Comparison of ENCODE assay signal across 8 mouse cellular contexts in the genomic region with DNA sequence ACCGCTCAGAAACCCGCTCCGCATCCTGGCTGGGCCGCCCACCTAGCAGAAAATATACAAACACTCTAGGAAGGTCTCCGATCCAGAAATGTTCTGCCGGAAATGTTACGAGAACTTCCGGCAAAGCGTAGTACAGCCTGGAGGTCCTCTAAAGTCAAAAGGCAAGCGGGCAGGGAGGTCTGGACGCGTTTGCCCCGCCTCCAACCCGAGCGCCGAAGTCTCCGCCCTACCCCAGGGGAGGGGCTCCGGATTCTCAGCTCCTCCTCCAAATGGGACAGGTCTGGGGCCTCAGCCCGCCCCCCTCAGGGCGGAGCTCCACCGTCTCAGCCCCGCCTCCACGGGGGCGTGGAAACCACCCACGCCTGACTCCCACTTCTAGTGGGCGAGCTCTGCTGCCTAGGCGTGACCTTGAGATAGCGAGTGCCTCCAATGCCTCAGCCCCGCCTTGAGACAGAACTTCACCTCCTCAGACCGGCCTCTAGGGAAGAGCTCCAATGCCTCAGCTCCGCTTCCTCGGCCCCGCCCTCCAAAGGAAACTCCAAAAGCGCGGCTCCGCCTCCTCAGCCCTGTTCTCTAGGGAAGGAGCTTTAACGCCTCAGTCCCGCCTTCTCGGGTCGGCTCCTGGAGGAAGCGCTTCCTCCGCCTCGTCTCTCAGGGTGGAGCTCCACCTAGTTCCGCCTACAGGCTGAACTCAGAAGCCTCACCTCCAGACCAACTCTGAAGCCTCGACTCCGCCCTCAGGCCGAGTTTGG. TPM values are rescaled to one million over a fixed set of nuclear protein-coding genes. Genes with fewer than 3 reads are reported as not detected.
DNase-seq lines count a peak whose midpoint lies in the region; ATAC-seq lines count a peak whose summit lies in the region.

Gene Mtrf1l, minus strand, starts transcription at position 171 of the 752 bp plus-strand sequence.

- peaks cover 3% of the 10 kb centered on the region; the same call in 1 of the 2 replicates for H3K4me1 ChIP-seq in brown adipose tissue, adult 24 weeks (ENCODE audit: control insufficient read depth, insufficient read depth, insufficient read length, low read length)
- H3K4me1 ChIP-seq in heart, embryonic 13.5 days: peaks cover 18% of the 10 kb centered on the region
- H3K4me1 ChIP-seq in liver, embryonic 12.5 days: peaks cover 45% of the 10 kb centered on the region
- H3K4me1 ChIP-seq in stomach, embryonic 15.5 days: peaks cover 10% of the 10 kb centered on the region

- H3K27ac ChIP-seq in brown adipose tissue, adult 24 weeks (replicated peaks; ENCODE audit: low read depth, low read length): peak within 1 kb of the TSS; percentile 85
- H3K27ac ChIP-seq in heart, embryonic 13.5 days (replicated peaks): peak within 1 kb of the TSS; percentile 90
- H3K27ac ChIP-seq in liver, embryonic 12.5 days: peak within 1 kb of the TSS; percentile 92
- peak within 1 kb of the TSS; percentile 94 for H3K27ac ChIP-seq in stomach, embryonic 15.5 days

- H3K27me3 ChIP-seq in heart, embryonic 13.5 days (replicated peaks): no peaks in the 10 kb centered on the region
- H3K27me3 ChIP-seq in liver, embryonic 12.5 days (replicated peaks): no peaks in the 10 kb centered on the region
- H3K27me3 ChIP-seq in stomach, embryonic 15.5 days (replicated peaks): no peaks in the 10 kb centered on the region

- peaks cover 27% of the 10 kb centered on the region for H3K36me3 ChIP-seq in heart, embryonic 13.5 days
- H3K36me3 ChIP-seq in liver, embryonic 12.5 days: peaks cover 33% of the 10 kb centered on the region
- peaks cover 9% of the 10 kb centered on the region for H3K36me3 ChIP-seq in stomach, embryonic 15.5 days

- peak within 1 kb of the TSS; percentile 96 for H3K9ac ChIP-seq in heart, embryonic 13.5 days
- peak within 1 kb of the TSS; percentile 90 for H3K9ac ChIP-seq in liver, embryonic 12.5 days
- H3K9ac ChIP-seq in stomach, embryonic 15.5 days: peak within 1 kb of the TSS; percentile 92

- H3K4me3 ChIP-seq in brown adipose tissue, adult 24 weeks (ENCODE audit: insufficient read depth, low read depth, low read length): peak within 1 kb of the TSS; percentile 73
- H3K4me3 ChIP-seq in heart, embryonic 13.5 days: peak within 1 kb of the TSS; percentile 92
- peak within 1 kb of the TSS; percentile 86 for H3K4me3 ChIP-seq in liver, embryonic 12.5 days
- H3K4me3 ChIP-seq in stomach, embryonic 15.5 days (replicated peaks): peak within 1 kb of the TSS; percentile 96

- H3K4me2 ChIP-seq in heart, embryonic 13.5 days: peak within 1 kb of the TSS; percentile 87
- H3K4me2 ChIP-seq in liver, embryonic 12.5 days: peak within 1 kb of the TSS; percentile 96
- H3K4me2 ChIP-seq in stomach, embryonic 15.5 days: peak within 1 kb of the TSS; percentile 72

- under 1% methylated on average over 47 of the region's 47 CpGs for WGBS in heart, embryonic 13.5 days
- under 1% methylated on average over 47 of the region's 47 CpGs for WGBS in liver, embryonic 12.5 days (ENCODE audit: insufficient replicate concordance)
- WGBS in stomach, embryonic 15.5 days: under 1% methylated on average over 47 of the region's 47 CpGs

- ATAC-seq in heart, embryonic 13.5 days (ENCODE audit: extremely low read depth, insufficient number of reproducible peaks, low FRiP score, low TSS enrichment): peak; percentile 93
- peak; percentile 95 for ATAC-seq in liver, embryonic 12.5 days
- peak; percentile 95 for ATAC-seq in stomach, embryonic 15.5 days (ENCODE audit: insufficient read depth, low FRiP score, low read depth)

- DNase-seq in CD4-positive, CD25-positive, alpha-beta regulatory T cell, adult 2 months (ENCODE audit: low read depth, low spot score): peak; percentile 98
- peak; percentile 93 for DNase-seq in fat pad, adult 2 months (ENCODE audit: extremely low read depth, low read depth, low spot score)
- peak; percentile 98 for DNase-seq in kidney, postnatal 10 days
- peak; percentile 99 for DNase-seq in natural killer cell, adult 2 months (ENCODE audit: low spot score in 2 of 2)

- no peaks in the 10 kb centered on the region for H3K9me3 ChIP-seq in heart, embryonic 13.5 days
- no peaks in the 10 kb centered on the region for H3K9me3 ChIP-seq in liver, embryonic 12.5 days (replicated peaks)
- no peaks in the 10 kb centered on the region for H3K9me3 ChIP-seq in stomach, embryonic 15.5 days

RNA-seq across cellular contexts. Expression of gene Mtrf1l, which starts in this region (rescaled TPM):
- 8.7 and 22.2 TPM in 2 replicates for polyA plus RNA-seq in brown adipose tissue, adult 24 weeks (2012; ENCODE audit: insufficient read depth, insufficient read length, missing spikeins)
- polyA plus RNA-seq in heart, embryonic 13.5 days (2015; fragmentation: Nextera tagmentation; extraction: Ambion mirVana): 10.3 and 11.3 TPM in 2 replicates
- polyA plus RNA-seq in liver, embryonic 12.5 days (2016; fragmentation: Nextera tagmentation; extraction: Ambion mirVana): 9.3 and 10.0 TPM in 2 replicates
- polyA plus RNA-seq in stomach, embryonic 15.5 days (2015; fragmentation: Nextera tagmentation; extraction: Ambion mirVana): 16.3 and 17.8 TPM in 2 replicates

Comparison
In these comparisons a context has a peak if more than half of its experiments do, and no peak if none do; other contexts are left out.
1. Peak in every context shown above with its lines: DNase-seq, ATAC-seq, H3K4me3 ChIP-seq and H3K27ac ChIP-seq.